Mouse (Mus musculus): ENCODE measurements around the gene Tbc1d22b. TPM values are rescaled to one million over a fixed set of nuclear protein-coding genes. Genes with fewer than 3 reads are reported as not detected.

The Tbc1d22b gene
- polyA plus RNA-seq, 1 experiment from 2014 or later, result 17.7 TPM

GRCm38 (mm10) chr17:29579579-29580126, 30.1 kb downstream of the Tbc1d22b start:
- 86% methylated on average over 4 of the region's 4 CpGs for WGBS
- Histone ChIP-seq H3K27ac (no peak overlapping the region), H3K4me1 (no peaks in the 10 kb centered on the region), H3K4me2 (no peak overlapping the region), H3K9ac (no peak overlapping the region), H3K9me3 (replicated peaks) (no peaks in the 10 kb centered on the region), H3K36me3 (ENCODE audit: poor library complexity, severe bottlenecking) (peaks cover 83% of the 10 kb centered on the region), H3K4me3 (no peak overlapping the region), H3K27me3 (no peaks in the 10 kb centered on the region)
- ATAC-seq, result no peak

- no peak overlapping the region for H3K9ac ChIP-seq
- 82% methylated on average over 5 of the region's 5 CpGs for WGBS
- H3K9me3 ChIP-seq (replicated peaks), result no peaks in the 10 kb centered on the region
- no peak overlapping the region for H3K4me2 ChIP-seq
- H3K4me1 ChIP-seq, result peaks cover 14% of the 10 kb centered on the region
- H3K27me3 ChIP-seq, result no peaks in the 10 kb centered on the region
- ATAC-seq, result no peak
- no peak overlapping the region for H3K27ac ChIP-seq
- no peak overlapping the region for H3K4me3 ChIP-seq
- peaks cover 45% of the 10 kb centered on the region for H3K36me3 ChIP-seq (ENCODE audit: poor library complexity, severe bottlenecking)
These were observed 34.0 kb downstream of the Tbc1d22b start for GRCm38 (mm10) chr17:29583569-29583968.

GRCm38 (mm10) chr17:29584306-29584705, 34.7 kb downstream of the Tbc1d22b start:
- Histone ChIP-seq H3K4me2 (no peak overlapping the region), H3K9ac (no peak overlapping the region), H3K36me3 (ENCODE audit: poor library complexity, severe bottlenecking) (peaks cover 38% of the 10 kb centered on the region), H3K9me3 (replicated peaks) (no peaks in the 10 kb centered on the region), H3K4me3 (no peak overlapping the region), H3K4me1 (peaks cover 22% of the 10 kb centered on the region), H3K27ac (peak overlapping the region; percentile 37; the same call in 1 of the 2 replicates), H3K27me3 (no peaks in the 10 kb centered on the region)
- 74% methylated on average over 5 of the region's 5 CpGs for WGBS
- peak; percentile 27; the same call in 1 of the 2 replicates for ATAC-seq

DNA sequence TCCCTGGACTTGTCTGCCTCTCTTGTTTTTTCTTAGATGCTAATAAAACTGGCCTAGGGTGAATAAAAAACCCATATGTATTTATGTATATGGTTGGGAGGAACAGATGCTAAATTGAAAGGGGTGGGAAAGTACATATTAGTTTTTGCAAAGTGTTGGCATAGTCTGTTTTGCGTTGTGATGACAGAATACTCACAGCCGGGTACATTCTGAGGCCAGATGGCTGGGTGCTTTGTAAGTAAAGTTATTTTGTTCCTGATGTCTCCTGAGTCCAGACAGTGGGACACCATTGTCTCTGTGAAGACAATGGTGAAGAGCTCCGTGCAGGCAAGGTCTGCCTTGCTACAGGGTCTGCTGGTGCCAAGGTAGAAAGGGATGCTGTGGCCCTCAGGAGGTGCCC, 35.2 kb downstream of the Tbc1d22b start:
- Histone ChIP-seq H3K4me3 (no peak overlapping the region), H3K27me3 (no peaks in the 10 kb centered on the region), H3K9me3 (replicated peaks) (no peaks in the 10 kb centered on the region), H3K9ac (no peak overlapping the region), H3K27ac (peak overlapping the region; percentile 37; the same call in 1 of the 2 replicates), H3K36me3 (ENCODE audit: poor library complexity, severe bottlenecking) (peaks cover 33% of the 10 kb centered on the region), H3K4me2 (no peak overlapping the region), H3K4me1 (peaks cover 26% of the 10 kb centered on the region)
- ATAC-seq, result peak; percentile 30; the same call in 1 of the 2 replicates
- WGBS, result 61% methylated on average over 3 of the region's 3 CpGs

DNA sequence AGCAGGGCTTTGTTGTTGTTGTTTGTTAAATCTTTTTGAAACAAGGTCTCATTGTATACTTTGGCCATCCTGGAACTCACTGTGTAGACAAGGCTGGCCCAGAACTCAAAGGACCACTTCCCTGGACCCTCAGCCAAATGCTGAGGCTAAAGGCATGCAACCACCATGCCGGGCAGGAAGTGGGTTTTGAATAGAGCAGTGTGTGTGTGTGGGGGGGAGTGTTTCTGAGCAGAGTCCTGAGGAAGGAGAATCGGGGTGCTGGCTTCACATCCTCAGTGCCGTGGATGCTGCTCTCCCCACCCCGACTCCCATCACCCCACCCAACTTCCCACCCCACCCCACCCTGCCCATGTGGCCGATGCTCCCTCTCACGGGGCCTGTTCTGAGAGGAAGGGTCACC, 35.9 kb downstream of the Tbc1d22b start:
- Histone ChIP-seq H3K9me3 (replicated peaks) (no peaks in the 10 kb centered on the region), H3K36me3 (ENCODE audit: poor library complexity, severe bottlenecking) (peaks cover 27% of the 10 kb centered on the region), H3K27ac (0 out of 2 replicates have a peak overlapping the region, but pooled peaks have one; percentile 37), H3K9ac (no peak overlapping the region; the same call in 1 of the 2 replicates), H3K4me3 (no peak overlapping the region), H3K27me3 (no peaks in the 10 kb centered on the region), H3K4me2 (no peak overlapping the region), H3K4me1 (peaks cover 30% of the 10 kb centered on the region)
- ATAC-seq, result no peak
- 92% methylated on average over 6 of the region's 6 CpGs for WGBS

- Histone ChIP-seq H3K27me3 (no peaks in the 10 kb centered on the region), H3K36me3 (ENCODE audit: poor library complexity, severe bottlenecking) (peaks cover 19% of the 10 kb centered on the region)
These were observed 37.3 kb downstream of the Tbc1d22b start for GRCm38 (mm10) chr17:29586921-29587320.

GRCm38 (mm10) chr17:29589221-29589898, 39.8 kb downstream of the Tbc1d22b start:
- Histone ChIP-seq H3K27ac (peak overlapping the region; percentile 65), H3K9ac (peak overlapping the region; percentile 17; the same call in 1 of the 2 replicates), H3K4me2 (no peak overlapping the region), H3K36me3 (ENCODE audit: poor library complexity, severe bottlenecking) (peaks cover 13% of the 10 kb centered on the region), H3K9me3 (replicated peaks) (no peaks in the 10 kb centered on the region), H3K4me1 (peaks cover 30% of the 10 kb centered on the region), H3K4me3 (no peak overlapping the region), H3K27me3 (no peaks in the 10 kb centered on the region)
- WGBS, result 15% methylated on average over 11 of the region's 11 CpGs
- peak; percentile 80 for ATAC-seq

More at GRCm38 (mm10) chr17:29586921-29587320, 37.3 kb downstream of the Tbc1d22b start:
- H3K4me3 ChIP-seq, result no peak overlapping the region
- H3K4me1 ChIP-seq, result peaks cover 30% of the 10 kb centered on the region
- H3K9ac ChIP-seq, result no peak overlapping the region
- ATAC-seq, result no peak
- 92% methylated on average over 9 of the region's 9 CpGs for WGBS
- H3K9me3 ChIP-seq (replicated peaks), result no peaks in the 10 kb centered on the region
- no peak overlapping the region for H3K27ac ChIP-seq
- no peak overlapping the region for H3K4me2 ChIP-seq

DNA sequence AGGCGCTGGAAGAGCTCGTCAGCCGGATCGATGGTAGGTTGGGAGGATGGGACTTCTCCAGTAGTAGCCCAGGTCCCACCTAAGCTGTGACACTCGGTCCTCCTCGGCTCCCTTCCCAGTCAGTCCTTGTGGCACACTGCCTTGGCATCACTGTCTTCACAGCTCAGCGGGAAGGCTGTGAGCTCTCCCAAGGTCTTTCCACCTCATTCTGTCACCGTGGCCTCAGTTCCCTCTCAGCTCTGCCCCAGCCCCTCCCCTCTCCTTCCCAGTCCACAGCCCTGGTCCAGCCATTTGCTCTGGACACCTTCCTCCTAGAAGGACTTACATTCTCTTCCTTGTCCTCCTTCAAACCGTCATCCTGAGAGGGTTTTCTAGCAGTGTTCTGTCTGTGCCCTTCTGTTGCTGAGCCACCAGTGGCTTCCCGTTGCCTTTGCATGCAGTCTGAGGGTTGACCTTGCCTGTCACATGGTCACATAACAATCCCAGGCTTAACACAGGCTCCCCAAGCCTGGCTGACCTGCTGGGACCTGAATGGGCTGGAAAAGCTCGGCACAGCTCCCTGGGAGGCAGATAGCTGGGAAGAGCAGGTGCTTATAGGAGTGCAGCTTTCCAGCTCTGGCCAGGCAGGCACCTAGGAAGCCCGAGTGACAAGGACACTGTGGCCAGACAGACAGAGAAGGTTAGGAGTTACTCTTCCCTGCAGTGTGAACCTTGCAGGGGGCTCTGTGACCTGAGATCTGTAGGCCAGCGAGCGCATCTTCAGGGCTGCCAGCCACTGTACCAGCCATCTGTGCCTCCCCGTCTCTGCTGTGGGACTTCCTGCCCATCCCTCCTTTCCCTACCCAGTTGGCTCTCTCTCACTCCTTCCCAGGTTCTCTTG, 46.5 kb downstream of the Tbc1d22b start:
- Histone ChIP-seq H3K4me3 (no peak overlapping the region), H3K9ac (no peak overlapping the region), H3K27me3 (no peaks in the 10 kb centered on the region), H3K4me2 (no peak overlapping the region), H3K4me1 (peaks cover 16% of the 10 kb centered on the region; the same call in 1 of the 2 replicates), H3K36me3 (ENCODE audit: poor library complexity, severe bottlenecking) (peaks cover 59% of the 10 kb centered on the region), H3K27ac (no peak overlapping the region), H3K9me3 (replicated peaks) (no peaks in the 10 kb centered on the region)
- no peak for ATAC-seq
- WGBS, result 84% methylated on average over 15 of the region's 15 CpGs

DNA sequence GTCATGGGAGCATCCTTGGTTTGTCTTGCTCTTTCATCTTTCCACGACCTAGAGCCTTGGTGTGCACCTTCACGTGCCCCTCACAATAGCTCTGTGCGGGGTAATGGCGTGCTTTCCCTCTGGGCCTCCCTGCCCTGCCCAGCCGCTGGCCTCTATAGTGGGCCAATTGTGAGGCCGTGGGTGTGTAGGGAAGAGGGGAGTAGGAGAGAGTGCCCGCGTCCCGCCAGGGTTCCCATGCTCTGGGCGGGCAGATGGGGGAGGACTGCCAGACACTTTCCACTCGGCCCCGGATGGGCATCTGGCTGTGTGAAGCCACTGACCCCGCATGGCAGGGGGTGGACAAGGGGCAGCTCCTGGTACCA, 47.2 kb downstream of the Tbc1d22b start:
- H3K4me2 ChIP-seq, result no peak overlapping the region
- H3K27me3 ChIP-seq, result no peaks in the 10 kb centered on the region
- ATAC-seq, result no peak
- no peak overlapping the region for H3K4me3 ChIP-seq
- H3K36me3 ChIP-seq (ENCODE audit: poor library complexity, severe bottlenecking), result peaks cover 61% of the 10 kb centered on the region
- H3K9me3 ChIP-seq (replicated peaks), result no peaks in the 10 kb centered on the region
- 79% methylated on average over 13 of the region's 13 CpGs for WGBS
- no peak overlapping the region for H3K9ac ChIP-seq
- H3K4me1 ChIP-seq, result peaks cover 16% of the 10 kb centered on the region; the same call in 1 of the 2 replicates
- H3K27ac ChIP-seq, result no peak overlapping the region

DNA sequence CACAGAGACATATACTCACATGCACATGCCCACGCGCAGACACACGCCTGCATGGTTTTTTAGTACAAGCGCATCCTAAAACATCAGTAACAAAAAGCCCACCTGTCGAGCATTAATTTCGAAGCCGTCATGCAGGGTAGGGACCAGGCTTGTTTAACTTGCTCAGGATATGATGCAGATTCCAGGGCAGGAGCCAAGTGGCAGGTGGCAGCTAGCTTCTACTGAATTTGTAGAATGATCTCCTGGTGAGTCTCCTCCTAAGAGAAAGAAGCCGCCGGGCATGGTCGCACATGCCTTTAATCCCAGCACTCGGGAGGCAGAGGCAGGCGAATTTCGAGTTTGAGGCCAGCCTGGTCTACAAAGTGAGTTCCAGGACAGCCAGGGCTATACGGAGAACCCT, 49.5 kb downstream of the Tbc1d22b start:
- Histone ChIP-seq H3K9ac (no peak overlapping the region), H3K4me1 (peaks cover 16% of the 10 kb centered on the region; the same call in 1 of the 2 replicates), H3K27me3 (no peaks in the 10 kb centered on the region), H3K4me3 (no peak overlapping the region), H3K27ac (no peak overlapping the region), H3K9me3 (replicated peaks) (no peaks in the 10 kb centered on the region), H3K4me2 (no peak overlapping the region), H3K36me3 (ENCODE audit: poor library complexity, severe bottlenecking) (peaks cover 71% of the 10 kb centered on the region)
- WGBS, result 94% methylated on average over 14 of the region's 14 CpGs
- ATAC-seq, result no peak

DNA sequence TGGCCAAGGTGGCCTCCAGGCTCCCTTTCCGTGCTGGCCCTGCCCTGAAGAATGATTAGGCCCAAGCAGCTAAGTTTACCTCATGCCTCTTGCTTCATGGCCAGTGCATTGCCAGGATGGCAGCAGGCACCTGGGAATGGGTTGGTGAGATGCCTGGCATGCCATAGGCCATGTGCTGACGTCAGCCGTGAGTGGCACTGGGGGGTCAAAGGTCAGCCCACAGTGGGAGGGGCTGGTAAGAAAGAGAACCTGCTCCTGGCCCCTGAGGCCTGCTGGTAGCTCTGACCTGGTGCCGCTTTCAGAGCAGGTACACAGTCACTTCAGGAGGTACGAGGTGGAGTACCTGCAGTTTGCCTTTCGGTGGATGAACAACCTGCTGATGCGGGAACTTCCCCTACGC, 50.0 kb downstream of the Tbc1d22b start:
- no peak overlapping the region for H3K4me2 ChIP-seq
- H3K9ac ChIP-seq, result no peak overlapping the region
- H3K4me1 ChIP-seq, result peaks cover 16% of the 10 kb centered on the region; the same call in 1 of the 2 replicates
- no peaks in the 10 kb centered on the region for H3K9me3 ChIP-seq (replicated peaks)
- H3K27ac ChIP-seq, result no peak overlapping the region
- peaks cover 69% of the 10 kb centered on the region for H3K36me3 ChIP-seq (ENCODE audit: poor library complexity, severe bottlenecking)
- no peak overlapping the region for H3K4me3 ChIP-seq
- H3K27me3 ChIP-seq, result no peaks in the 10 kb centered on the region
- 94% methylated on average over 8 of the region's 8 CpGs for WGBS
- ATAC-seq, result no peak

GRCm38 (mm10) chr17:29601391-29601790, 51.8 kb downstream of the Tbc1d22b start:
- Histone ChIP-seq H3K9me3 (replicated peaks) (no peaks in the 10 kb centered on the region), H3K4me2 (no peak overlapping the region), H3K4me1 (peaks cover 11% of the 10 kb centered on the region; the same call in 1 of the 2 replicates), H3K27me3 (no peaks in the 10 kb centered on the region), H3K9ac (no peak overlapping the region), H3K4me3 (no peak overlapping the region), H3K36me3 (ENCODE audit: poor library complexity, severe bottlenecking) (peaks cover 65% of the 10 kb centered on the region), H3K27ac (no peak overlapping the region)
- WGBS, result 89% methylated on average over 4 of the region's 4 CpGs
- no peak for ATAC-seq
